Mouse (Mus musculus): ENCODE data around the gene Gm28048. TPM values are rescaled to one million over a fixed set of nuclear protein-coding genes. Genes with fewer than 3 reads are reported as not detected.
A peak's percentile ranks its signal among the peaks of the same experiment; 100 is the strongest.

Gene Gm28048
- polyA plus RNA-seq, 1 experiment from 2014 or later: 7.5 TPM

DNA sequence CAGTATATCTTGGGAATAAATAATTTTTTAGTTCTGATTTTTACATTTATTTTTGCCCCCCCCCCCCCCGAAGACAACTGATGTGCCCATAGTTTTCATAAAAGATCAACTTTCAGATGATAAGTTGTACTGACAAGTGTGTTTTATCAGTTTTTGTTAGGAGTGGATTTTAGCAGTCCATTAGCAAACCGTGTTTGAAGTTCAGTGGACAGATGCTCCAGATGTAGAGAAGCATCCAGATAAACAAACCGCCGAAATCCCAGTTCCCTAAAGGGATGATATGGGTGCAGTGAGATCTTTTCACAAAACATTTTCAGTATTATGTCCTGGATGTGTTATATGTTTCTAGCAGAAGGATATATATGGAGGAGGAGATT, 26.9 kb upstream of the Gm28048 start:
- Histone ChIP-seq H3K36me3 (peaks cover 7% of the 10 kb centered on the region), H3K4me2 (replicated peaks) (peak overlapping the region; percentile 73), H3K27me3 (no peaks in the 10 kb centered on the region), H3K4me3 (peak overlapping the region; percentile 58), H3K9me3 (no peaks in the 10 kb centered on the region), H3K4me1 (no peaks in the 10 kb centered on the region), H3K27ac (no peak overlapping the region), H3K9ac (peak overlapping the region; percentile 66; the same call in 1 of the 2 replicates)
- 43% methylated on average over 4 of the region's 4 CpGs for WGBS
- ATAC-seq (ENCODE audit: insufficient number of reproducible peaks, insufficient read depth, low FRiP score, low TSS enrichment): no peak

DNA sequence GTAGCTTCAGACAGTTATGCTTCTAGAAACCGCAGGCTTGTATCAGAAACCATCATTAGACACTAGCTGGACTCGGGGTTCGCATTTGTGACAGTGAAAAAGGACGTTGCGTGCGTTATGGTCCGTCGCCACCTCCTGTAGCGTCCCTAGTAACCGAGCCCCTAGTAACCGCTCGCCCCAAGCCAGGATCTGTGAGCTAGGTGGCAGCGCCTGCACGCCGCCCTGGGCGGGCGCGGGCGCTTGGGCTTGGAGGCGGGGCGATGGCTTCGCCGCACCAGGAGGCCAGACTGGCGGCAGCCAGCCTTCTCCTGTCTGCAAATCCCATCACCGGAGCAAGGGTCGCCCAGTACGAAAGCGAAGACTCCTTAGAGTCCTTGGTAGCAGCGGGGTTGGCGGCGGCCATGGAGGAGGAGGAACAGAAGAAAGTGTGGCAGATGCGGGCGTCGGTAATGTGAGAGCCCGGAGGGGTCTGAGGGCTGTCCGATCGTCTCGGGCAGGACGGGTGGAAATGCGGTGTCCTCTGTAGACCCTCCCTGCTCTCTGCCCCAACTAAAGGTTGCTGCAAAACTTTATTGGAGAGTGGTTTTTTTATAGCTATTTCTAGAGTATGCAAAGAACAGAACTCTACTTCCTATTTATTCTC, 26.4 kb upstream of the Gm28048 start:
- Histone ChIP-seq H3K9ac (peak overlapping the region; percentile 66), H3K27ac (peak overlapping the region; percentile 89), H3K4me1 (no peaks in the 10 kb centered on the region), H3K27me3 (no peaks in the 10 kb centered on the region), H3K4me2 (replicated peaks) (peak overlapping the region; percentile 73), H3K4me3 (peak overlapping the region; percentile 58), H3K9me3 (no peaks in the 10 kb centered on the region), H3K36me3 (peaks cover 10% of the 10 kb centered on the region)
- ATAC-seq (ENCODE audit: insufficient number of reproducible peaks, insufficient read depth, low FRiP score, low TSS enrichment): peak; percentile 94
- under 1% methylated on average over 40 of the region's 40 CpGs for WGBS

DNA sequence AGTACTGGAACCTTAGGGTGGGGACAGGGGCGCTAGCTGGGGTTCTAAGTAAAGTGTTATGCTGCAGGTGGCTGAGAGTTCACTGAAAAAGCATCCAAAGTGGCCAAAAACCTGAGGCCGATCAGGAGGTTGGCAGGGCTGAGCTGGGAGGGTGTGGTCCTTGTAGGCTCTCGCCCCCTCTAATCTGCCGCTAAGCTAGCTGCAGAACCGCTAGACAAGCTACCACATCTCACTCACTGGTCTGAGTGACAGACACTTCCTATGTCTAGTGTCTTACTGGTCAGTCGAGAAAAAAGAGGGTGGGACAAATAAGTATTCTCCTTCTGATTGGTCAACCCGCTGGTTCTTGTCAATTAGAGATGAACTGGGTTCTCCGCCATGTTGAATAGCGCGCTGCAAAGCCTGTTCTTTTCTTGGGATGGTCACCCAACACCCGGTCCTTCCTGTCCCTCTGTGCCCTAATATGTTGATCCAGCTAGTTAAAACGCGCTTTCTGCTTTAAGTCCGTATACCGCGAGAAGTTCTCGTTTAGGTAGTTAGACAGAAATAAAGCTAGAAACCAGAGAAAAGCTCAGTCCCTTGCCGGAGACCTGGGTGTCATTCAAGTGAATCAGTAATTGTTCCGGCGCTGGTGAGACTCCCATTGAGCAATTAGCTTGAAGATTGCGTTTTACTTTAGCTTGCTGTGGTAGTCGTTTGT, 25.7 kb upstream of the Gm28048 start, which contains the start of gene Fam161a:
Fam161a (plus strand) TSS at position 51 of the 700 bp plus-strand sequence.
- WGBS: 1% methylated on average over 22 of the region's 22 CpGs
- Histone ChIP-seq H3K27ac (peak within 1 kb of the TSS; percentile 89), H3K36me3 (peaks cover 15% of the 10 kb centered on the region), H3K9ac (peak within 1 kb of the TSS; percentile 66), H3K9me3 (no peaks in the 10 kb centered on the region), H3K4me1 (no peaks in the 10 kb centered on the region), H3K4me2 (replicated peaks) (peak within 1 kb of the TSS; percentile 73), H3K4me3 (peak within 1 kb of the TSS; percentile 58), H3K27me3 (no peaks in the 10 kb centered on the region)
- peak; percentile 89 for ATAC-seq (ENCODE audit: insufficient number of reproducible peaks, insufficient read depth, low FRiP score, low TSS enrichment)

DNA sequence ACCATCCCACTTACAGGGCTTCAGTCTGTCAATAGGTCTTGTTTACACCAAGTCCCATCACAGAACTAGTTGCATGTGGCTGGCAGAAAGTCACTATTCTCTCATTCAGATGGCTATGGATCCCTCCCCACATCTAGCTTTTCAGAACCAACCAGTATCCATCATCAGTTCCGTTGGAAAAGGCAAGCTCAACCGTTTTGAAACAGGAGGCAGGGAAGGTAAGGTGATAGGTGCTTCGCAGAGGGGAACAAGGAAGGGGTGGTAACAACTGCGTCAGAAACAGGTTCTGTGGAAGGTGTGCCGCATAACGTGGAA, 25.2 kb upstream of the Gm28048 start:
- ATAC-seq (ENCODE audit: insufficient number of reproducible peaks, insufficient read depth, low FRiP score, low TSS enrichment): peak; percentile 61; the same call in 1 of the 2 replicates

DNA sequence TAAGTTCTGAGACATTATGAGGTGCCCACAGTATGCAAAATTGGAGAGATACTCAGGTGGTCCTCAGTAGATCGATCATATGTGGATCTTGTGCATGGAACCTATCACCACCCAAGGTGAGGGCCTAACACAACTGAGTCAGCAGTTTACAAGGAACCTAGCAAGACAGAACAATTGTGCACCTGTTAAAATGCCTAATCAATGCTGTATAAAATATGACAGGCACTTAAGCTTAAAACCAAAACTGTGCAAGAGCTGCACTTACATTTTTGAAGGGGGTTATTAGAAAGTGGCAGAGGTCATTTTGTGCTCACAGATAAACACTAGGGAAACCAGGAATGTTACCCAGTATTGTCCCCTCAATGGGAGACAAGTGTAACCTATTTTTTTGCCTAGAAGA, 23.4 kb upstream of the Gm28048 start:
- no peak for ATAC-seq (ENCODE audit: insufficient number of reproducible peaks, insufficient read depth, low FRiP score, low TSS enrichment)
- 95% methylated on average over 1 of the region's 1 CpGs for WGBS
- H3K9ac ChIP-seq: no peak overlapping the region
- H3K4me1 ChIP-seq: no peaks in the 10 kb centered on the region
- no peak overlapping the region for H3K27ac ChIP-seq
- peaks cover 36% of the 10 kb centered on the region for H3K36me3 ChIP-seq
- H3K9me3 ChIP-seq: no peaks in the 10 kb centered on the region
- H3K27me3 ChIP-seq: no peaks in the 10 kb centered on the region
- H3K4me2 ChIP-seq (replicated peaks): no peak overlapping the region
- H3K4me3 ChIP-seq: no peak overlapping the region

More for the DNA sequence above, 25.2 kb upstream of the Gm28048 start:
- peaks cover 20% of the 10 kb centered on the region for H3K36me3 ChIP-seq
- no peaks in the 10 kb centered on the region for H3K27me3 ChIP-seq
- H3K4me1 ChIP-seq: no peaks in the 10 kb centered on the region
- no peaks in the 10 kb centered on the region for H3K9me3 ChIP-seq
- 4% methylated on average over 6 of the region's 6 CpGs for WGBS
- H3K4me2 ChIP-seq (replicated peaks): peak overlapping the region; percentile 73
- no peak overlapping the region for H3K9ac ChIP-seq
- peak overlapping the region; percentile 58 for H3K4me3 ChIP-seq
- peak overlapping the region; percentile 70 for H3K27ac ChIP-seq

DNA sequence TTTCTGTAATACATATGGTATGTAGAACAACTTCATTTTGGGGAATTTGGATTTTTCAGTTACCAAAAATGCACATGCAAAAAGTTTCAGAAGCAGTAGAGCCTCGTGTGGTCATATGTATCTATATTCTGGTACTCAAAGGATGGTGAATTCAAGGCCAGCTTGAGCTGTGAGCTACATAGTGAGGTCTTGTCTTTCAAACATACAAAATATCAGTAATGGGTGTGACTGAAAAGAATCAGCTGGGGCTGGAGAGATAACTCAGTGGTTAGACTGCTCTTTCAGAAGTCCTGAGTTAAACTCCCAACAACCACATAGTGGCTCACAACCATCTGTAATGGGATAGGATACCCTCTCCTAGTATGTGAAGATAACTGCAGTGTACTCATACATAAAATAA, 16.4 kb upstream of the Gm28048 start:
- Histone ChIP-seq H3K4me1 (no peaks in the 10 kb centered on the region), H3K36me3 (peaks cover 80% of the 10 kb centered on the region), H3K4me3 (no peak overlapping the region), H3K27ac (no peak overlapping the region), H3K4me2 (replicated peaks) (no peak overlapping the region), H3K9ac (no peak overlapping the region), H3K27me3 (no peaks in the 10 kb centered on the region), H3K9me3 (no peaks in the 10 kb centered on the region)
- ATAC-seq (ENCODE audit: insufficient number of reproducible peaks, insufficient read depth, low FRiP score, low TSS enrichment): no peak
- WGBS: 73% methylated on average over 1 of the region's 1 CpGs

- H3K27ac ChIP-seq: no peak overlapping the region
- no peak overlapping the region for H3K4me3 ChIP-seq
- H3K36me3 ChIP-seq: peaks cover 56% of the 10 kb centered on the region
- no peak overlapping the region for H3K9ac ChIP-seq
- no peaks in the 10 kb centered on the region for H3K9me3 ChIP-seq
- H3K4me1 ChIP-seq: peaks cover 11% of the 10 kb centered on the region
- no peaks in the 10 kb centered on the region for H3K27me3 ChIP-seq
- no peak overlapping the region for H3K4me2 ChIP-seq (replicated peaks)
- ATAC-seq (ENCODE audit: insufficient number of reproducible peaks, insufficient read depth, low FRiP score, low TSS enrichment): no peak
- 93% methylated on average over 4 of the region's 4 CpGs for WGBS
Measured at GRCm38 (mm10) chr11:22995461-22995860, 13.6 kb upstream of the Gm28048 start.

- Histone ChIP-seq H3K4me3 (no peak overlapping the region), H3K4me2 (replicated peaks) (no peak overlapping the region), H3K27ac (no peak overlapping the region), H3K36me3 (peaks cover 44% of the 10 kb centered on the region), H3K4me1 (peaks cover 11% of the 10 kb centered on the region), H3K27me3 (no peaks in the 10 kb centered on the region), H3K9ac (no peak overlapping the region), H3K9me3 (no peaks in the 10 kb centered on the region)
- WGBS: 91% methylated on average over 2 of the region's 2 CpGs
- no peak for ATAC-seq (ENCODE audit: insufficient number of reproducible peaks, insufficient read depth, low FRiP score, low TSS enrichment)
Measured at GRCm38 (mm10) chr11:22994271-22994670, 12.4 kb upstream of the Gm28048 start.

DNA sequence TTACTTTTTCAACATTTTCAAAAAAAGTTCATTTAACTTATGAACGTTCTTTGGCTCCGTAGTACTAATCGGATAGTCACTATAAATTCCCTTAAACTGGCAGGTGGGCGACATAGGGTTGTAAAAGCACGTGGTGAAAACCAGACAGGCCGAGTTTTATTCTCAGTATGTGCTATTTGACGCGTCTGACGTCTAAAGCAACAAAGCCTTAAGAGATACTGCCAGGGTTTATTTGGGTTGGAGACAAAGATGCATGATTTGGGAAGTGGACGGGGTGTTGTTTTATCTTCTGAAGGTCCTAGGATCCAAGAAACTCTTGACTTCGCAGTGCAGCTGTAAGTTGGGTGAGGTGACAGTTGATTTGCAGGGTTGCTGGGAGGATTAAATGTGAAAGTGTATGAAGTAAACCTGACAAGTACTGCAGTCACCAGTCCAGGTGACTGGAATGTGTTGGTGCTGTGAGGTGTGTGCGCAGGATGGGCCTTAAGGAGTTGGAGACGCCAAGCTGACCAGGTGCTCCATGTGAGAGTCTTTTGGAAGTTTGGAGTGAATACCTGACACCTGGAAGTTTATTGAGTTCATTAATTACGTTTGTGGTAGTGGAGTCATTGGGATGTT, 9.4 kb upstream of the Gm28048 start:
- no peak for ATAC-seq (ENCODE audit: insufficient number of reproducible peaks, insufficient read depth, low FRiP score, low TSS enrichment)
- Histone ChIP-seq H3K4me3 (peak overlapping the region; percentile 95), H3K27ac (no peak overlapping the region), H3K36me3 (peaks cover 22% of the 10 kb centered on the region), H3K27me3 (no peaks in the 10 kb centered on the region), H3K9ac (peak overlapping the region; percentile 84), H3K9me3 (no peaks in the 10 kb centered on the region), H3K4me1 (peaks cover 11% of the 10 kb centered on the region), H3K4me2 (replicated peaks) (peak overlapping the region; percentile 97)
- 10% methylated on average over 14 of the region's 14 CpGs for WGBS

- peak; percentile 94 for ATAC-seq (ENCODE audit: insufficient number of reproducible peaks, insufficient read depth, low FRiP score, low TSS enrichment)
- peak within 1 kb of the TSS; percentile 96 for H3K27ac ChIP-seq
- under 1% methylated on average over 66 of the region's 66 CpGs for WGBS
- H3K9ac ChIP-seq: peak within 1 kb of the TSS; percentile 84
- H3K27me3 ChIP-seq: no peaks in the 10 kb centered on the region
- H3K36me3 ChIP-seq: peaks cover 17% of the 10 kb centered on the region
- H3K4me2 ChIP-seq (replicated peaks): peak within 1 kb of the TSS; percentile 97
- peaks cover 11% of the 10 kb centered on the region for H3K4me1 ChIP-seq
- H3K9me3 ChIP-seq: no peaks in the 10 kb centered on the region
- peak within 1 kb of the TSS; percentile 95 for H3K4me3 ChIP-seq
Measured at GRCm38 (mm10) chr11:22990393-22991126, 8.7 kb upstream of the Gm28048 start, which contains the start of gene Cct4. Gene Cct4, plus strand, starts transcription at chr11:22990519.

GRCm38 (mm10) chr11:22989786-22990185, 7.9 kb upstream of the Gm28048 start:
- peaks cover 11% of the 10 kb centered on the region for H3K4me1 ChIP-seq
- H3K27ac ChIP-seq: peak overlapping the region; percentile 96; the same call in 1 of the 2 replicates
- peak overlapping the region; percentile 84; the same call in 1 of the 2 replicates for H3K9ac ChIP-seq
- 48% methylated on average over 1 of the region's 1 CpGs for WGBS
- ATAC-seq (ENCODE audit: insufficient number of reproducible peaks, insufficient read depth, low FRiP score, low TSS enrichment): no peak
- peaks cover 9% of the 10 kb centered on the region for H3K36me3 ChIP-seq
- peak overlapping the region; percentile 97 for H3K4me2 ChIP-seq (replicated peaks)
- H3K27me3 ChIP-seq: no peaks in the 10 kb centered on the region
- no peaks in the 10 kb centered on the region for H3K9me3 ChIP-seq
- H3K4me3 ChIP-seq: peak overlapping the region; percentile 95

Measured in embryonic facial prominence, embryonic 12.5 days (tissue).